Mouse (Mus musculus): ENCODE measurements at regions not wholly inside any gene's neighbourhood (a gene's known extent, or its start where the extent isn't known, plus 50 kb on each side); places are given as distances from the start of the nearest gene placed in this dataset.
"Not testable (repeated sequence)": the region's sequence is repeated elsewhere in the genome, so short reads cannot be mapped to it uniquely, and the experiment has no call there.

DNA sequence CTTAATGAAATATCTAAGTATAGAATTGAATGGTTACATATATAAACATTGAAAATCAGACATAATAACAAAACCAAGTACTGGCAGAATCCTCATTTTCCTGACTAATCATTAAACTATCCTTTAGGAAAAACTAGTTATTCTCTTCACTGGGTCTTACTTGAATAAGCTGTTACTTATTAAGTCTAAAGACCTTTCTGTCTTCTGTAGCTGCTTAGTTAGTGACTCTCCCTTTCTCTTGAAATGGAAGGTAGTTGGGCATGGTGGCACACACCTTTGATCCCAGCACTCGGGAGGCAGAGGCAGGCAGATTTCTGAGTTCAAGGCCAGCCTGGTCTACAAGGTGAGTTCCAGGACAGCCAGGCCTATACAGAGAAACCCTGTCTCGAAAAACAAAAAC lies 135.9 kb upstream of the Abcb5 start:
- TF ChIP-seq UBTF (IDR thresholded peaks at IDR 0.05; ENCODE audit: low read depth, low read length); CTCF (conservative IDR thresholded peaks at IDR 0.05 in 1 of 2, IDR thresholded peaks at IDR 0.05 in 1 of 2; ENCODE audit: low read depth in 2 of 2, low read length in 2 of 2); USF1 (IDR thresholded peaks at IDR 0.05; ENCODE audit: low read depth, low read length); EP300 (IDR thresholded peaks at IDR 0.05; ENCODE audit: low read length): not testable (repeated sequence)
